Mouse (Mus musculus): ENCODE results near the gene Dll4. TPM values are rescaled to one million over a fixed set of nuclear protein-coding genes. Genes with fewer than 3 reads are reported as not detected.

Dll4 gene
- polyA plus RNA-seq, 1 experiment: not detected

GRCm38 (mm10) chr2:119350555-119351486 lies 25.2 kb downstream of the Dll4 start, which contains the start of gene Chac1:
Gene Chac1 (plus strand): TSS chr2:119351229.
- no peaks in the 10 kb centered on the region for H3K27me3 ChIP-seq (replicated peaks)
- no peaks in the 10 kb centered on the region for H3K9me3 ChIP-seq
- no peak for TF ChIP-seq FLI1 (IDR thresholded peaks at IDR 0.05; ENCODE audit: low read length)
- no peak for TF ChIP-seq GATA1 (IDR thresholded peaks at IDR 0.05; ENCODE audit: borderline replicate concordance, low read length)
- peaks cover 38% of the 10 kb centered on the region for H3K36me3 ChIP-seq (replicated peaks; ENCODE audit: low read length)
- peak within 1 kb of the TSS; percentile 95 for H3K4me3 ChIP-seq (replicated peaks)
- H3K4me1 ChIP-seq: peaks cover 56% of the 10 kb centered on the region

GRCm38 (mm10) chr2:119353707-119354106 lies 28.1 kb downstream of the Dll4 start:
- Histone ChIP-seq H3K9me3 (peaks cover 4% of the 10 kb centered on the region; the same call in 1 of the 2 replicates), H3K4me3 (replicated peaks) (no peak overlapping the region), H3K4me1 (peaks cover 68% of the 10 kb centered on the region), H3K36me3 (replicated peaks; ENCODE audit: low read length) (peaks cover 38% of the 10 kb centered on the region), H3K27me3 (replicated peaks) (no peaks in the 10 kb centered on the region)
- no peak for TF ChIP-seq GATA1 (IDR thresholded peaks at IDR 0.05; ENCODE audit: borderline replicate concordance, low read length)
- no peak for TF ChIP-seq FLI1 (IDR thresholded peaks at IDR 0.05; ENCODE audit: low read length)

- H3K4me3 ChIP-seq (replicated peaks): no peak overlapping the region
- TF ChIP-seq GATA1 (IDR thresholded peaks at IDR 0.05; ENCODE audit: borderline replicate concordance, low read length) (no peak), FLI1 (IDR thresholded peaks at IDR 0.05; ENCODE audit: low read length) (no peak)
- peaks cover 38% of the 10 kb centered on the region for H3K36me3 ChIP-seq (replicated peaks; ENCODE audit: low read length)
- no peaks in the 10 kb centered on the region for H3K27me3 ChIP-seq (replicated peaks)
- H3K4me1 ChIP-seq: peaks cover 76% of the 10 kb centered on the region
- peaks cover 4% of the 10 kb centered on the region; the same call in 1 of the 2 replicates for H3K9me3 ChIP-seq
These were observed 29.5 kb downstream of the Dll4 start for GRCm38 (mm10) chr2:119355089-119355488.

- Histone ChIP-seq H3K36me3 (replicated peaks; ENCODE audit: low read length) (peaks cover 38% of the 10 kb centered on the region), H3K27me3 (replicated peaks) (no peaks in the 10 kb centered on the region), H3K9me3 (peaks cover 4% of the 10 kb centered on the region; the same call in 1 of the 2 replicates), H3K4me3 (replicated peaks) (no peak overlapping the region), H3K4me1 (peaks cover 75% of the 10 kb centered on the region)
- TF ChIP-seq FLI1 (IDR thresholded peaks at IDR 0.05; ENCODE audit: low read length): no peak
- TF ChIP-seq GATA1 (IDR thresholded peaks at IDR 0.05; ENCODE audit: borderline replicate concordance, low read length): no peak
These were observed 30.1 kb downstream of the Dll4 start for GRCm38 (mm10) chr2:119355651-119356050.

DNA sequence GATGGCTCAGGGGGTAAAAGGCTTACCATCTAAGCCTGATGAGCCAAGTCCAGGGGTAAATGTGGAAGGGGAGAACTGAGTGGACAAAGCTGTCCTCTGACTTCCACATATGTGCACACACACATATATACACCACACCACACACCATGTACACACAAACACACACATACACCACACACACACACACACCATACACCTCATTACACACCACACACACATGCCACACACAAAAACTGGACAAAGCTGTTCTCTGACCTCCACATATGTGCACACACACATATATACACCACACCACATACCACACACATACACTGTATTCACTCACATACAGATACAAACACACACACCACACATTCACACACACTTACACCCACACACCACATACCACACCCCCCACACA lies 30.7 kb downstream of the Dll4 start:
- Histone ChIP-seq H3K4me1 (peaks cover 74% of the 10 kb centered on the region), H3K27me3 (replicated peaks) (no peaks in the 10 kb centered on the region), H3K36me3 (replicated peaks; ENCODE audit: low read length) (peaks cover 45% of the 10 kb centered on the region), H3K9me3 (peaks cover 7% of the 10 kb centered on the region; the same call in 1 of the 2 replicates), H3K4me3 (replicated peaks) (no peak overlapping the region)
- TF ChIP-seq FLI1 (IDR thresholded peaks at IDR 0.05; ENCODE audit: low read length): no peak
- TF ChIP-seq GATA1 (IDR thresholded peaks at IDR 0.05; ENCODE audit: borderline replicate concordance, low read length): no peak

- H3K36me3 ChIP-seq (replicated peaks; ENCODE audit: low read length): peaks cover 50% of the 10 kb centered on the region
- H3K4me3 ChIP-seq (replicated peaks): no peak overlapping the region
- H3K4me1 ChIP-seq: peaks cover 72% of the 10 kb centered on the region
- TF ChIP-seq GATA1 (IDR thresholded peaks at IDR 0.05; ENCODE audit: borderline replicate concordance, low read length) (no peak), FLI1 (IDR thresholded peaks at IDR 0.05; ENCODE audit: low read length) (no peak)
- H3K9me3 ChIP-seq: peaks cover 12% of the 10 kb centered on the region
- peaks cover 2% of the 10 kb centered on the region for H3K27me3 ChIP-seq (replicated peaks)
These were observed 31.2 kb downstream of the Dll4 start for GRCm38 (mm10) chr2:119356805-119357204.

DNA sequence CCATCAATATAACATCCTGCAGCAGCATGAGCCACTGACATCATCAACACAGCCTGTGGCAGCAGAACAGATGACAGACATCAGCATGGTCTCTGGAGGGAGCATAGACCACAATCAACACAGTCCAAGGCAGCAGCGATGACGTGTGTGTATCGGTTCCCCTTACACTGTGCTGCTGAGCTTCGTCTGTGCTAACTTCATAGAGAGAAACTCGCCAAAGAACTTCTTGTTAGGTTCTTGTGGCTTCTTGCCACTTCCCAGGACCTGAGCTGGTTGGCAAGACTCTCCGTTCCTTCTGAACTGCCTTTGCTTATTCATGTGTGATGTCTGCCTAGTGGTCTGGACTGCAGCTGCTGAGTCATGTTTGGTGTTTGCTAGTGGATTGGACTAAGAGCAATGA lies 32.7 kb downstream of the Dll4 start:
- peak overlapping the region; percentile 85 for H3K4me3 ChIP-seq (replicated peaks)

DNA sequence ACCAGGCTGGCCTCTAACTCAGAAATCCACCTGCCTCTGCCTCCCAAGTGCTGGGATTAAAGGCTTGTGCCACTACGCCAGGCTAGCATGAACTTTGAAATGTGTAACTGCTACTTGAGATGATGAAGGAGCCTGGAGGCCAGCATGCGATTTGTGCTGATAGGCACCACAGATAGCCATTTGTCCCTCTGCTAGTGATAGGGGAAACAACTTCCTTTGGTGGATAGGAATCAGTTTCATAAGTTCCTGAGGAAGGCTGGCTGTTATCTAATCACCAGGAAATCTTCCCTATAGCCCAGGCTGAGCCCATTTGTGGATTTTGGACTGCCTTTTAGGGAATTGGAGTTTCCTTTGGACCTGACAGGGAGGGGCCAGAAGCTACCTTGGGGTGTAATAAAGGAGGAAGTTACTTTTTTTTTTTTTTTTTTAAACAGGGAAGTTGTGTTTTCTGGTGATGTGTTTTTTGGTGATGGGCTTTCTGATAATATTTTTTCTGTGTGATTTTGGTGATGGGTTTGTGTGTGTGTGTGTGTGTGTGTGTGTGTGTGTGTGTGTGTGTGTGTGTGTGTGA lies 34.2 kb downstream of the Dll4 start:
- Histone ChIP-seq H3K9me3 (peaks cover 18% of the 10 kb centered on the region), H3K36me3 (replicated peaks; ENCODE audit: low read length) (peaks cover 46% of the 10 kb centered on the region), H3K4me3 (replicated peaks) (no peak overlapping the region), H3K27me3 (replicated peaks) (peaks cover 3% of the 10 kb centered on the region), H3K4me1 (peaks cover 51% of the 10 kb centered on the region)
- TF ChIP-seq GATA1 (IDR thresholded peaks at IDR 0.05; ENCODE audit: borderline replicate concordance, low read length) (no peak), FLI1 (IDR thresholded peaks at IDR 0.05; ENCODE audit: low read length) (no peak)

More for the DNA sequence above, 32.7 kb downstream of the Dll4 start:
- peaks cover 3% of the 10 kb centered on the region for H3K27me3 ChIP-seq (replicated peaks)
- peaks cover 57% of the 10 kb centered on the region for H3K4me1 ChIP-seq
- peaks cover 49% of the 10 kb centered on the region for H3K36me3 ChIP-seq (replicated peaks; ENCODE audit: low read length)
- no peak for TF ChIP-seq GATA1 (IDR thresholded peaks at IDR 0.05; ENCODE audit: borderline replicate concordance, low read length)
- no peak for TF ChIP-seq FLI1 (IDR thresholded peaks at IDR 0.05; ENCODE audit: low read length)
- H3K9me3 ChIP-seq: peaks cover 18% of the 10 kb centered on the region

DNA sequence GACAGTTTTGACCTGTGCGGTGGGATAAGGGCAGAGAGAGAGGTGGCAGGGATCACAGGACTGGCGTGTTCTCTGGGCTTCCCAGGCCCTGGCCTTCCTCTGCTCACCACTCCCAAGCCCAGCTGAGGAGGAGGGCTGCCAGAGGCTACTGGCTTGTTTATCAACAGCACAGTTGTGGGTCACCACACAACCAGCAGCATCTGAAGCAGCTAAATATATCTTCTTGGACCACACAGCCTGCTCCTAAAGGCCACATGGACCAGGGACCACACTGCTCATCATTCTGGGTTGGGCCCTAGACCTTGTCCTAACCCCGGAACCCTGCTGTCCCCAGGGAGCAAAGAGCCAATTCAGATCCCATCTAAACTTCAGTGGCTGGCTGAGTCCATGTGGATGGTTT lies 39.4 kb downstream of the Dll4 start:
- peaks cover 22% of the 10 kb centered on the region for H3K4me1 ChIP-seq
- TF ChIP-seq FLI1 (IDR thresholded peaks at IDR 0.05; ENCODE audit: low read length) (no peak), GATA1 (IDR thresholded peaks at IDR 0.05; ENCODE audit: borderline replicate concordance, low read length) (no peak)
- no peak overlapping the region for H3K4me3 ChIP-seq (replicated peaks)
- peaks cover 14% of the 10 kb centered on the region for H3K9me3 ChIP-seq
- H3K36me3 ChIP-seq (replicated peaks; ENCODE audit: low read length): peaks cover 85% of the 10 kb centered on the region
- H3K27me3 ChIP-seq (replicated peaks): peaks cover 3% of the 10 kb centered on the region

DNA sequence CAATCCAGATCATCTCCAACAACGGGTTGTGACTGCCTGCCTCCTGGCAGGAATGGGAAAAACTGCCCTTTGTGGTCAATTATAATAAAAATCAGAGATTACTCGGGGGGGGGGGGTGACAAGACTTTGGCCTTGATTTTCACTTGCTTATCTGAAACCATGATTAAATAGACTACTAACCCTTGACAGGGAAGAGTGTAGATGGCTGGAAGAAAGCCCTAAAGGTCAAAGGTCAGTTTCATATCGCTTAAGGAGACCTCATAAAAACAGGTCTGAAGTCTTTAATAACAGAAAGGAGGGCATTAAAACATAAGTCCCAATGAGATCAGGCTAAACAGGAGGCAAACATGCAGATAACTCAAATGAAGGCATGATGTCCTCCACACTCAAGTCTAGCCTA lies 41.8 kb downstream of the Dll4 start:
- no peak overlapping the region for H3K4me3 ChIP-seq (replicated peaks)
- peaks cover 89% of the 10 kb centered on the region for H3K36me3 ChIP-seq (replicated peaks; ENCODE audit: low read length)
- no peak for TF ChIP-seq GATA1 (IDR thresholded peaks at IDR 0.05; ENCODE audit: borderline replicate concordance, low read length)
- peaks cover 8% of the 10 kb centered on the region for H3K4me1 ChIP-seq
- H3K9me3 ChIP-seq: peaks cover 1% of the 10 kb centered on the region; the same call in 1 of the 2 replicates
- H3K27me3 ChIP-seq (replicated peaks): no peaks in the 10 kb centered on the region
